Mouse (Mus musculus) A20 (cell line): ENCODE measurements around the gene Bcl2l2.

Experiments used
- DNase-seq: peaks from one replicate; pipeline ENCODE4 v3.0.0-alpha.2; 2011; ENCODE audit warnings: low read depth, low spot score

Gene Bcl2l2

GRCm38 (mm10) chr14:54883154-54884021 is at the start of gene Bcl2l2, which contains the start of gene Gm20521:
Bcl2l2 (plus strand) TSS chr14:54883377.
Gm20521 (plus strand) TSS chr14:54883441.
- DNase-seq, result no peak

- DNase-seq, result peak; percentile 69
Observed at GRCm38 (mm10) chr14:54843461-54843860, 39.7 kb upstream of the Bcl2l2 start.

GRCm38 (mm10) chr14:54855726-54856125 is 27.5 kb upstream of the Bcl2l2 start:
- DNase-seq, result no peak

DNA sequence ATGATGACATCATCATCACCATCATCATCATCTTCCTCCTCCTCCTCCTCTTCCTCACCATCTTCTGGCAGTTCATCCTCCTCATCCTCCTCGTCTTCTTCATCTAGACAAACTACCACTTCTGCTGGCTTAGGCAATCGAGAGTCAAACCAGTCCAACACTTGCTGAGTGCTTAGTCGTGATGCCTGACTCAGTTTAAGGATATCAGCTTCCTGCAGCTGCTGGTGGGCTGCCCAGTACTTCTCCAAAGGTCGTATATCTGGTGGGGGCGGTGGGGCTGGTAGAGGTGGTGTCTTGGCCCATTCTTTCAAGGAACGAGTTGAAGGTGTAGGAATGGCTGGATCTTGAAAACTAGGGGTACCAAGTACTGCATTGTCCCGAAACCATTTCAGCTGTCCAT is 26.5 kb upstream of the Bcl2l2 start:
- DNase-seq, result no peak

- DNase-seq, result no peak
Observed at GRCm38 (mm10) chr14:54857891-54858290, 25.3 kb upstream of the Bcl2l2 start.

DNA sequence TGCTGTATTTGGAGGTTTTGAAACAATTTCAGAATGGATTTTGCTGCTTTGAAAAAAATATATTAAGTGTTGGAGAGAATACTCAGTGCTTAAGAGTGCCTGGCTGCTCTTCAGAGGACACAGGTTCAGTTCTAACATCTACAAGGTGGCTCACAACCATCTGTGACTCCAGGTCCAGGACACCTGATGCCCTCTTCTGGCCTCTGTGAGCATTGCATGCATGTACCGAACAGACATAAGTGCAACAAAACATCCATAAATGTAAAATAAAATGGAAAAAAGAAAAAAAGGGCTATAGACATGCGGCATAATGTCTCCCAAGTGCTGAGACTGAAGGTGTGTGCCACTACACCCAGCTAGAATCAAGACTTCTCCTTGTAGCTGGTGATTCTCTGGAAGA is 22.7 kb upstream of the Bcl2l2 start:
- DNase-seq, result peak; percentile 65

DNA sequence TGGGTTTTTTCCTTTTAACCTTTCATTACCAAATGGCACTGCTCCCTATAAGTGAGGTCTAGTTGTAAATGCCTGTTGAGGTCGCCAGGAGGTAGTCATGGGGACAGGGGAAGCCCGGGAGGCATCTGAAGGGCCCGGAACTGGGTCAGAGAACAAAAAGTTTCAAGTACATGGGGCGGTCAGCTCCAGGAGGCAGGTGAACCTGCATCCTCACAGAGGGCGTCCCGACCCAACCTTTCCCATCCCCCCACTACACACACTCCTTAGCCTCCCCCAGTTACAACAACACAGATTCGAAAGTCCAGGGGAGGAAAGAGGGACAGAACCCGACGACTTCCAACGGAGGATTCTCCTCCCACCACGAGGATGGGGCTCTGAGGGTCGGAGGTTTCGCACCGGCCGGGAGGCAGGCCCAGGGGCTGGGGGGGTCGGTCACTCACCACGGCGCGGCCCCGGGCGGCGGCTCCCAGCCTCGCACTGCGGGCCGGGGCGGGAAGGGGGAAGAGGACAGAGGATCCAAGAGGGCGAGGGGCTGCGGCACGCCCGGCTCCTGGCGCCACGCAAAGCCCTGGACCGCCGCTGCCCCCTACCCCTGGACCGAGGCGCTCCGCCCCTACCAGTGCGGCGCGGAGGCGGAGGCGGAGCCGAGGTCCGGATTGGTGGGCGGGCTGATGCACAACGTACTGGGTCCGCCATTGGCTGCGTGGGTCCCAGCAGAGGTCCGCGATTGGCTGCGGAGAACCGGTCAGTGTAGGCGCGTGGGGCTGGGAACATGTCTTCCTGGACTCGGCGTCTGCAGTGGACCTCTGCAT is 19.5 kb upstream of the Bcl2l2 start:
- DNase-seq, result peak; percentile 93

DNA sequence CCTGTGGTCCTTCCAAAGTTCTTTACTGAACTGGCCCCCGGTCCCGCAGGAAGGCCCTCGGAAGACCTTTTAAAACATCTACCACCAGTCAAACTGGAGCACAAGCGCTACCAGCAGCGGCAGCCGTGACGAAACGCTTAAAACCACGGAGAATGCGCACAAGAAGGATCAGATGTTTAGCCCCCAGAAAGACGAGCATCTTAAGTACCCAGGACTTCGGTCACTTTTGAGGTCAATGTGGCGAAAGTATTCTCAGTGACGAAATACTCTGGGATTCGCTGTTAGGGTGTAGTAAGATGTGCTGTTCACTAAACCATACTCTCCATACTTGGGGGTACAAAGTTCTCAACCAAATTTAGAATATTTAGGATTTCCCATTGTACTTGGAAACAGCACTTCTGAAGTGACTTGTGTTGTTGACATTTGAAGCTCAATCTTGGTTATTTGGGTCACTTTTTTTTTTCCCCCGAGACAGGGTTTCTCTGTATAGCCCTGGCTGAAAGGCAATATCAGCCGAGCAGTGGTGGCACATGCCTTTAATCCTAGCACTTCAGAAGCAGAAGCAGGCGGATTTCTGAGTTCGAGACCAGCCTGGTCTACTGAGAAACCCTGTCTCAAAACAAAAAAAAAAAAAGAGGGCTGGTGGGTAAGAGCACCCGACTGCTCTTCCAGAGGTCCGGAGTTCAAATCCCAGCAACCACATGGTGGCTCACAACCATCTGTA is 18.7 kb upstream of the Bcl2l2 start:
- no peak for DNase-seq

GRCm38 (mm10) chr14:54865626-54866025 is 17.6 kb upstream of the Bcl2l2 start:
- no peak for DNase-seq

DNA sequence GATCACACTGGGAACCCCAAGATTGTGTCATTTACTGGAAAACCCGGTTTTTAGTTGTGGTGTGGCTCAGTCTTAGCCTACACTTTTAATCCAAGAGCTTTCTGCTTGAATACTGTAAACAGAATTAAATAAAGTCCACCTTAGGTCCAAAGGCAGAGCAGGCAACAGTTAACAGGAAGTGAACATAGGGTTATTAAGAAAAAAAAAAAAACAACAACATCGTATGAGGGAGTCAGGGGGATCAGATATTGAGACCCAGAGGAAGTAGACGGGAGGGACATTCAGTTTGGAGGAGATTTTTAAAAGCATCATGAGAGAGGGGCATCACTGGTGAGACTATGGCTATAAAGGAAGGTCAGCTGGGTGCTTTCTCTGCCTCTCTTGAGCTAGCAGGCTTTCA is 16.9 kb upstream of the Bcl2l2 start:
- no peak for DNase-seq

DNA sequence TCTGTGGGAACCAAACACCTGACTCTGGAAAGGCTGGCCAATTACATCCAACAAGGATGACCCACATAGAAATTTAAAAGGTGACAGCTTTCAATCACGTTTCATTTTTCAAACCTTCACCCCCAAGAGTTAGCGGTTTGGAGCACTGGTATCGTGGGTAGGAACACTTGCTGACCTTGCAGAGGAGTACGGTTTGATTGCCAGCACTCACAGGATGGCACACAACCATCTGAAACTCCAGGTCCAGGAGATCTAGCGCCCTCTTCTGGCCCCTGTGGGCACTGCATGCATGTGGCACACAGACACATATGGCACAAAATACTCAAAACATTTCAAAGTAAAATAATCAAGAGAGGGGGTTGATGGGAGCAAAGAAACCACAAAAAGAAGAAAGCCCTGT is 16.2 kb upstream of the Bcl2l2 start:
- peak; percentile 53 for DNase-seq

- DNase-seq, result no peak
Observed at GRCm38 (mm10) chr14:54868026-54868425, 15.2 kb upstream of the Bcl2l2 start.

- DNase-seq, result no peak
Observed at GRCm38 (mm10) chr14:54870861-54871260, 12.3 kb upstream of the Bcl2l2 start, which contains the start of gene Homez. Homez (minus strand) TSS chr14:54870961.

GRCm38 (mm10) chr14:54874165-54874564 is 9.0 kb upstream of the Bcl2l2 start:
- DNase-seq, result no peak

GRCm38 (mm10) chr14:54875844-54876538 is 7.2 kb upstream of the Bcl2l2 start:
- no peak for DNase-seq

- peak; percentile 96 for DNase-seq
Observed at GRCm38 (mm10) chr14:54876539-54877047, 6.6 kb upstream of the Bcl2l2 start.

- peak; percentile 90 for DNase-seq
Observed at GRCm38 (mm10) chr14:54877048-54877715, 6.0 kb upstream of the Bcl2l2 start, which contains the start of gene Ppp1r3e. Ppp1r3e (minus strand) TSS chr14:54877550.

- DNase-seq, result no peak
Observed at GRCm38 (mm10) chr14:54884022-54884712, 990 bp downstream of the Bcl2l2 start.

- no peak for DNase-seq
Observed at GRCm38 (mm10) chr14:54885309-54885708, 2.1 kb downstream of the Bcl2l2 start.

DNA sequence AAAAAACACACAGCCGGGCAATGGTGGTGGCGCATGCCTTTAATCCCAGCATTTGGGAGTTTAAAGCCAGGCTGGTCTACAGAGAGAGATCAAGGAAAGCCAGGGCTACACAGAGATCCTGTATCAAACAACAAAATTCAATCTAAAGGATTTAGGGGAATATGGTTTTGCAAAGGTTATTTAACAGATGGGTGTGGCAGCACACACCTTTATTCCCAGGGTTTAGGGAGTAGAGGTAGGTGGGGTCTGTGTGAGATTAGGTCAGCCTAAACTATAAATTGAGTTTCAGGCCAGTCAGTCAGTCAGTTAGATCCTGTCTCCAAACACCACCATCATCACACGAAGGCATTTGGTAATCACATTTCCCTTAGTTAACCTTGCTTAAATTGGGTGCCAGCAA is 9.0 kb downstream of the Bcl2l2 start, which contains the start of gene Pabpn1:
Pabpn1 (plus strand) TSS at position 301 of the 400 bp plus-strand sequence.
- DNase-seq, result no peak
